Mouse (Mus musculus) adrenal gland, adult 10 weeks (tissue): Measurements from ENCODE around the gene Sh3glb1. TPM values are rescaled to one million over a fixed set of nuclear protein-coding genes. Genes with fewer than 3 reads are reported as not detected.

ENCODE experiments used
- polyA plus RNA-seq: library from polyadenylated mRNA; stranded (reverse); fragments of 350-450 nt; fragmentation: Illumina TruSeq; extraction: RNeasy Lipid Tissue Mini Kit (QIAGEN cat#74804); gene quantifications from one replicate; pipeline ENCODE4 v1.2.3, GENCODE M21; 2014; ENCODE audit warnings: low read depth, low replicate concordance

Gene Sh3glb1
- polyA plus RNA-seq: 280 TPM

GRCm38 (mm10) chr3:144719901-144720747 is at the start of gene Sh3glb1:
Gene Sh3glb1 (minus strand): TSS chr3:144720335.

GRCm38 (mm10) chr3:144760592-144761309 is 40.6 kb upstream of the Sh3glb1 start, which contains the start of gene Clca3a1:
Gene Clca3a1 (minus strand): TSS chr3:144760977.

Other genes starting within 250 kb of the Sh3glb1 start
- gene Hs2st1, start 150.2 kb downstream of the Sh3glb1 start, polyA plus RNA-seq: 39.0 TPM
- gene Selenof, start 150.0 kb downstream of the Sh3glb1 start, polyA plus RNA-seq: 1,647 TPM
- gene Clca3a1, start 40.6 kb upstream of the Sh3glb1 start, polyA plus RNA-seq: 5.9 TPM
- not detected for gene Clca3a2, start 99.2 kb upstream of the Sh3glb1 start, polyA plus RNA-seq
- gene Clca3b, start 129.0 kb upstream of the Sh3glb1 start, polyA plus RNA-seq: not detected
- gene Clca4b, start 212.2 kb upstream of the Sh3glb1 start, polyA plus RNA-seq: not detected